Mouse (Mus musculus) spleen, adult 12 weeks (tissue): ENCODE results near the gene Pum2.

ENCODE experiments used
- DNase-seq: peaks from one replicate; pipeline ENCODE4 v3.0.0; 2022; ENCODE audit warnings: low spot score

Pum2 gene

GRCm38 (mm10) chr12:8761058-8761457 is 87.1 kb downstream of the Pum2 start:
- peak; percentile 0 for DNase-seq

- no peak for DNase-seq
Measured at GRCm38 (mm10) chr12:8762667-8763066, 88.7 kb downstream of the Pum2 start.

GRCm38 (mm10) chr12:8764221-8764930 is 90.4 kb downstream of the Pum2 start:
- DNase-seq: no peak

- DNase-seq: peak; percentile 26
Measured at GRCm38 (mm10) chr12:8770946-8771843, 97.3 kb downstream of the Pum2 start, which contains the start of gene Sdc1. TSS of gene Sdc1 (plus strand) at chr12:8771323.

GRCm38 (mm10) chr12:8771844-8772380 is 98.0 kb downstream of the Pum2 start:
- no peak for DNase-seq

GRCm38 (mm10) chr12:8772451-8773143 is 98.7 kb downstream of the Pum2 start:
- DNase-seq: peak; percentile 8

GRCm38 (mm10) chr12:8773336-8773735 is 99.4 kb downstream of the Pum2 start:
- DNase-seq: no peak

GRCm38 (mm10) chr12:8774183-8774582 is 100.2 kb downstream of the Pum2 start:
- DNase-seq: no peak

- DNase-seq: no peak
Measured at GRCm38 (mm10) chr12:8776206-8776605, 102.3 kb downstream of the Pum2 start.

- DNase-seq: no peak
Measured at GRCm38 (mm10) chr12:8776741-8777140, 102.8 kb downstream of the Pum2 start.

- no peak for DNase-seq
Measured at GRCm38 (mm10) chr12:8778106-8778505, 104.2 kb downstream of the Pum2 start.

- DNase-seq: no peak
Measured at GRCm38 (mm10) chr12:8779851-8780250, 105.9 kb downstream of the Pum2 start.

GRCm38 (mm10) chr12:8781121-8781520 is 107.2 kb downstream of the Pum2 start:
- no peak for DNase-seq

- no peak for DNase-seq
Measured at GRCm38 (mm10) chr12:8781681-8782378, 107.9 kb downstream of the Pum2 start.

GRCm38 (mm10) chr12:8782565-8782964 is 108.6 kb downstream of the Pum2 start:
- no peak for DNase-seq

- no peak for DNase-seq
Measured at GRCm38 (mm10) chr12:8784189-8784588, 110.3 kb downstream of the Pum2 start.

GRCm38 (mm10) chr12:8786476-8786875 is 112.5 kb downstream of the Pum2 start:
- DNase-seq: no peak

GRCm38 (mm10) chr12:8786984-8787730 is 113.2 kb downstream of the Pum2 start:
- no peak for DNase-seq

- no peak for DNase-seq
Measured at GRCm38 (mm10) chr12:8788469-8788868, 114.5 kb downstream of the Pum2 start.

GRCm38 (mm10) chr12:8790615-8791014 is 116.7 kb downstream of the Pum2 start:
- DNase-seq: no peak
